Mouse (Mus musculus): ENCODE measurements at regions not wholly inside any gene's neighbourhood (a gene's known extent, or its start where the extent isn't known, plus 50 kb on each side); places are given as distances from the start of the nearest gene placed in this dataset.

DNA sequence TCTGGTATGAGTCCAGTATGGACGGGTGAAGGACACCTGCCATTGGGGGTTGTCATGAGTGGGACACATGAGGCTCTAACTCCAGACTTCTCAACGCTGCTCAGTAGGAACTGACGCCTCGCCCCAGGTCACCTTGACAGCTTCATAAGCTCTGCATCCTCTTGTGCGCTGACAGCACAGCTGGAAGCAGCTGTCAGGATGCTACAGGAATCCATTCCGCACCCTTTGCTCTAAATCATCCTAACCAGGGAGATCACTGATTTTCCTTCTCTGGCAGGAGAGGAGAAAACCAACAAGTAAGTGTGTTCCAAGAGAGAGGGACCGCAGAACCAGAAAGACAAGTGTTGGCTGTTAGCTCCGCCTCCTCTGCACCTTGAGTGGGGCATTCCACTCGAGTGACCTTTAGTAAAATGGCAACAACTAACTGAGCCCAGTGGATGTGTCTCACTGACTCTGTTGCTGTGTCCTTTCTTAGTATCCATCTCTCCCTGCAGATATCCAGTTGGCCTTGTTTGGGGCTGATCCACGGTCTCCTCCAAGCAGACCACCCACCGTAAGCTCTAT, 449.8 kb downstream of the Wdr11 start:
- TF ChIP-seq CTCF (IDR thresholded peaks at IDR 0.05; ENCODE audit: borderline replicate concordance, insufficient read depth, low read length): no peak
- TF ChIP-seq POLR2A (IDR thresholded peaks at IDR 0.05; ENCODE audit: low read depth, low read length): no peak

Data from embryonic fibroblast, embryonic 13.5 days (primary cell).